Mouse (Mus musculus) heart, embryonic 10.5 days (tissue): ENCODE measurements around the gene Tor1aip2. TPM values are rescaled to one million over a fixed set of nuclear protein-coding genes. Genes with fewer than 3 reads are reported as not detected.

Source experiments
- DNase-seq: peaks from one replicate; pipeline ENCODE4 v3.0.0-alpha.2; 2017; ENCODE audit warnings: low spot score
- H3K27ac ChIP-seq: fragments of 300-500 bp; sonication (generic); 2 replicates; pipeline ENCODE4 v1.5.1; 2016; ENCODE audit warnings: mild to moderate bottlenecking
- H3K27me3 ChIP-seq: fragments of 300-500 bp; sonication (generic); 2 replicates; pipeline ENCODE4 v1.6.1; 2016; ENCODE audit warnings: mild to moderate bottlenecking; ENCODE audit not compliant: poor library complexity, insufficient read depth, severe bottlenecking
- H3K36me3 ChIP-seq: fragments of 300-500 bp; sonication (generic); 2 replicates; pipeline ENCODE4 v1.6.1; 2016; ENCODE audit warnings: mild to moderate bottlenecking, moderate library complexity
- H3K4me1 ChIP-seq: fragments of 300-500 bp; sonication (generic); 2 replicates; pipeline ENCODE4 v1.6.1; 2016; ENCODE audit warnings: mild to moderate bottlenecking
- H3K4me3 ChIP-seq: fragments of 300-500 bp; sonication (generic); 2 replicates; pipeline ENCODE4 v1.5.1; 2016; ENCODE audit warnings: mild to moderate bottlenecking, moderate library complexity
- H3K9me3 ChIP-seq: fragments of 300-500 bp; sonication (generic); 2 replicates; pipeline ENCODE4 v1.6.1; 2016; ENCODE audit warnings: mild to moderate bottlenecking, moderate library complexity
- WGBS: fragments of 180-500 bp; shearing (Covaris S2); methylation state at CpG from one replicate; pipeline ENCODE4 v1.1.7; 2016; 5-methylcytosine and 5-hydroxymethylcytosine counted together
- polyA plus RNA-seq: library from polyadenylated mRNA; unstranded; fragments of >200 nt; fragmentation: Nextera tagmentation; extraction: Ambion mirVana; gene quantifications from 2 replicates; pipeline ENCODE4 v1.2.1, GENCODE M21; 2016

Tor1aip2 gene
- polyA plus RNA-seq, 1 experiment from 2014 or later, result 108 TPM

DNA sequence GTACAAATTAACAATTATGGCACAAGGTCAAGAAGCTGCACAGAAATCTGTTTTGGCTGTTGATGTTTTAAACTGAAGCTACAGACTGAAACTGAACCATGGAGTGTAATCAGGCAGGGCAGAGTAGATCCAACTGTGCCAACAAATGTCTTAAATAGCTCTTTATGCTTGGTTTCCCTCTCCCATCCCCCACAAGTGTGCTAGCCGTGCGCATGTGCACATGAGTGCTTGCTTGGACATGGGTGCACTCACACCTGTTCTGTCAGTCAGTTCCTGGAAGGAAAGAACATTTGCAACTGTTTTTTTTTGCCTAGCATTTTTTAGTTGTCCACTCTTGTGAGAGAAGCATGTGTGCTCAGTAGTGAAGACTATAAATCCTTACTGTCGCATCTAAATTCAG is 11.5 kb downstream of the Tor1aip2 start:
- DNase-seq, result no peak
- WGBS, result 90% methylated on average over 3 of the region's 3 CpGs
- Histone ChIP-seq H3K27me3 (no peaks in the 10 kb centered on the region), H3K4me1 (peaks cover 16% of the 10 kb centered on the region), H3K27ac (no peak overlapping the region), H3K4me3 (no peak overlapping the region), H3K9me3 (no peaks in the 10 kb centered on the region), H3K36me3 (peaks cover 77% of the 10 kb centered on the region)

DNA sequence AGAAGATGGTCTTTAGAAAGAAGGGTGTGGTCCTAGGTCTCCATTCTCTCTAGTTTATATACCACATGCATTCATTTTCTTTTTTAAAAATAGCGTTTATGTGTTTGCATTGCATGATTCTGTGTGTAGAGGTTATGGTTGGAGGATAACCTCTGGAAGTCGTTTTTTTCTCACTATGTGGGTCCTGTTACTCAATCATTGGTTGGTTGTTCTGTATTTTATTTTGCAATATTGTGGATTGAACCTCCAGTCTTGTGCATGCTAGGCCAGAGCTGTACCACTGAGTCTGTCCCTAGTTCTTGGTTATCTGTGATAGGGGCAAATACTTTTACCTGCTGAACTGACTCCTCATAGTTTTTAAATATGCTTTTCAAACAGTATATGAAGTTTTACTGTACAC is 23.0 kb downstream of the Tor1aip2 start:
- DNase-seq, result no peak
- Histone ChIP-seq H3K4me1 (peaks cover 12% of the 10 kb centered on the region), H3K9me3 (no peaks in the 10 kb centered on the region), H3K36me3 (peaks cover 55% of the 10 kb centered on the region), H3K27me3 (no peaks in the 10 kb centered on the region), H3K27ac (no peak overlapping the region), H3K4me3 (no peak overlapping the region)
- 81% methylated on average over 2 of the region's 2 CpGs for WGBS

DNA sequence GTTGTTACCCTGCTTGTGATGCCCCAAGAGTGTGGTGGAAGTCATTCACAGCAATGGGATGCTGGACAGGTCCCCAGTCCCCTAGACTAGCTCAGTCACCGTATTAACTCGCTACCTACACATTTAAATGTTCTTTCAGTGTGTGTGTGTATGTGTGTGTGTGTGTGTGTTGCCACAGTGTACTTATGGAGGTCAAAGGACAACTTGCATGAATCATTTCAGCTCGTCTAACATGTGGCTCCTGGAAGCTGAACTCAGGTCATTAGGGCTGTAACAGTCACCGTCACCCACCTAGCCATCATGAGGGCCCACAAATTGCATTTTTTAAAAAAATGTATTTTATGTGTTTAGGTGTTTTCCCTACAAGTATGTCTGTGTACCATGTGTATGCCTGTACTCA is 27.0 kb downstream of the Tor1aip2 start:
- no peak for DNase-seq
- Histone ChIP-seq H3K36me3 (peaks cover 60% of the 10 kb centered on the region), H3K9me3 (no peaks in the 10 kb centered on the region), H3K27me3 (no peaks in the 10 kb centered on the region), H3K27ac (no peak overlapping the region), H3K4me3 (no peak overlapping the region), H3K4me1 (0 out of 2 replicates have a peak, but pooled peaks cover 3% of the 10 kb centered on the region)
- 93% methylated on average over 4 of the region's 4 CpGs for WGBS

DNA sequence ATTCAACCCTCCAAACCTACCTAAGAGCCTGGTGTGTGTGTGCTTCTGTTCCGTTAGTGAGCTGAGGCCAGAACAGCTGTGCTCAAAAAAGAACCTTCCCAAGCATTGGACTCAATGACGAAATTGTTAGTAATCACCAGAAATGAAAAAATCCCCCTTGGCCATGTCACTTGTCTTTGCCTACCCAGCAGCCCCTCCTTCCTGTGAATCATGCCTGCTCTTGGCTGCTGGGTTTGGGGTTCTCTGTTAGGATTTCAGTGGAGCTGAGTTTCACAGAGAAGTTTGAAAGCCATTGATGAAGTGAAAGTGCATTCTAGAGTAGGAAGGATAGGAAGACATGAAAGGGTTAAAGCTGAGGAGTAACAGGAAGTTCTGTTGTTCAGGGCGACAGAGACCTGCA is 30.9 kb downstream of the Tor1aip2 start:
- Histone ChIP-seq H3K9me3 (no peaks in the 10 kb centered on the region), H3K27ac (no peak overlapping the region), H3K4me3 (no peak overlapping the region), H3K27me3 (no peaks in the 10 kb centered on the region), H3K4me1 (peaks cover 14% of the 10 kb centered on the region; the same call in 1 of the 2 replicates), H3K36me3 (peaks cover 57% of the 10 kb centered on the region)
- DNase-seq, result no peak
- WGBS, result 60% methylated on average over 3 of the region's 3 CpGs

DNA sequence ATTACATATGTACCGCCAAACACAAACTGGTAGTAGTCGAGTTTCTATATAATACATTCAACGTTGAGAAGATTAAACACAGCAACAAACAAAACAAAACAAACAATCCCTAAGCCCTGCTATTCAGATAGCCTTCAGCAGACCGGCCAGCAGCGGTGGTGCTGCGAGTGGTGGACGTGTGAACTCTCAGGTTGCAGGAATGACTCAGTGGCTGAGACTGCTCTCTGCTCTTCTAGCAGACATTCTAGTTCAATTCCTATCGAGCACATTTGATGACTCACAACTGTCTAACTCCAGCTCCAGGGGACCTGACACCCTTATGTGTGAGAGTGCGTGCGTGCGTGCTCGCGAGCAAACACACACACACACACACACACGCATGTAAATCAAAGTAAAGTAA is 34.9 kb downstream of the Tor1aip2 start:
- peaks cover 21% of the 10 kb centered on the region for H3K36me3 ChIP-seq
- H3K4me3 ChIP-seq, result no peak overlapping the region
- 53% methylated on average over 14 of the region's 14 CpGs for WGBS
- H3K27ac ChIP-seq, result peak overlapping the region; percentile 56; the same call in 1 of the 2 replicates
- H3K27me3 ChIP-seq, result no peaks in the 10 kb centered on the region
- no peak for DNase-seq
- H3K4me1 ChIP-seq, result peaks cover 36% of the 10 kb centered on the region
- no peaks in the 10 kb centered on the region for H3K9me3 ChIP-seq

DNA sequence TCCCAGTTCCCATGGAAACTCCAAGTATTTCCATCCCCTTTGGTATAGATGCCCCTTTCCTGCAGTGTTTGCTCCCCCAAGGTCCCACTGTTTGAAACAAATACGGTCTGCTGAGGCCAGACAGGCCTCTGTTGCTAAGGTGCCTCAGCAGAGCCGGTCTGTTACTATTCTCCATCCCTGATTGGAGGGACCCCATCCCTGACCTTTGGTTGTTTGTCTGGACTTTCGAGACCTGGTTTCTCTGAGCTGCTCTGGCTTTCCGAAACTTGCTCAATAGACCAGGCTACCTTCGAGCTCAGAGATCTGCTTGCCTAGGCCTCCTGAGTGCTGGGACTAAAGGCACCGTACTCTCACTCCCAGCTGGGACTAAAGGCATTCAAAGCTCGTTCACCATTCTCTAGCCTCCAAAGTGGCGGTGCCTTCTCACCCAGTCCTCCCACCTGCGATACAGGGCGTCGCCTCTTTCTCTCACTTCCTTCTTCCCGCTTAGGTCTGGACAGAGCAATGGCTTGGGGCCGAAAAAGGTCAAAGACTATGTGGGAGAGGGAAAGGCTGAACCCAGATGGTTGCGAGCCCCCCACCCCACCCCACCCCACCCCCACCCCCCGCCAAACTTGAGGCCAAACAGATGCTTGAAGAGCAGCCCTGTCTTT is 38.1 kb downstream of the Tor1aip2 start:
- Histone ChIP-seq H3K9me3 (no peaks in the 10 kb centered on the region), H3K4me1 (peaks cover 57% of the 10 kb centered on the region), H3K4me3 (no peak overlapping the region), H3K27me3 (no peaks in the 10 kb centered on the region), H3K36me3 (peaks cover 4% of the 10 kb centered on the region; the same call in 1 of the 2 replicates), H3K27ac (peak overlapping the region; percentile 23)
- WGBS, result 57% methylated on average over 15 of the region's 15 CpGs
- DNase-seq, result peak; percentile 62

DNA sequence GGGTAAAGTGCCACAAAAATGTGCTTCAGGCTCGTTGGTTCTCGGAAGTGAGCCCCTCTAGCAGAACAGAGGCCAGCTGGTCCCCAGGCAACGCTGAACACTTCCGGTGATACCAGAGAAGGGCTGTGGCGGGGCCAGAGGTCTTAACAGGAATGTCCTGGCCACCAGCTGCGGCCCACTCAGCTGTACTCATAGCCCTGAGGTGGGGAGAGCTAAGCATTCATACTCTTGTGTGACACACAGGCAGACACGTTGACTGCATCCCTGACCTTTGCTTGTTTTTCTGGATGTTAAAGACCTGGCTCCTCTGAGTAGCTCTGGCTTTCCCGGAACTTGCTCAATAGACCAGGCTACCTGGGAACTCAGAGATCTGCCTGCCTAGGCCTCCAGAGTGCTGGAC is 39.4 kb downstream of the Tor1aip2 start:
- H3K27me3 ChIP-seq, result no peaks in the 10 kb centered on the region
- DNase-seq, result no peak
- no peaks in the 10 kb centered on the region for H3K9me3 ChIP-seq
- 40% methylated on average over 8 of the region's 8 CpGs for WGBS
- H3K4me3 ChIP-seq, result no peak overlapping the region
- peak overlapping the region; percentile 64 for H3K27ac ChIP-seq
- peaks cover 66% of the 10 kb centered on the region for H3K4me1 ChIP-seq
- no peaks in the 10 kb centered on the region for H3K36me3 ChIP-seq

DNA sequence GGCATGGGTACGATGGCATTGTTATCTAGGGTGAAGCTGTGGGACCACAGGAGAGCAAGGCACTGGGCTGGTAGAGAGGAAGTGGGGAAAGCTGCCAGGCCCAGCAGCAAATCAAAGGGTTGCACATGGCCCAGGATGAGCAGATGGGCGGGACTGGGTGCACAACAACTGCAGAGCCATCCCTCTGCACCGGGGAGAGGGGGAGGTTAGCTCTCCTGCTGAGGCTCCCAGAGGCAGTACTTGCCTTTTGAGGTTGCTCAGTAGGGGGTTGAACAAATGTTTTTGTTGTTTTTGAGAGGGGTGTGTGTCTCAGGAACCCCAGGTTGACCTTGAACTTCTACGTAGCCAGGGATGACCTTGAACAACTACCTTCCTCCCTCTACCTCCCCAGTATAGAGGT is 41.3 kb downstream of the Tor1aip2 start:
- 57% methylated on average over 4 of the region's 4 CpGs for WGBS

DNA sequence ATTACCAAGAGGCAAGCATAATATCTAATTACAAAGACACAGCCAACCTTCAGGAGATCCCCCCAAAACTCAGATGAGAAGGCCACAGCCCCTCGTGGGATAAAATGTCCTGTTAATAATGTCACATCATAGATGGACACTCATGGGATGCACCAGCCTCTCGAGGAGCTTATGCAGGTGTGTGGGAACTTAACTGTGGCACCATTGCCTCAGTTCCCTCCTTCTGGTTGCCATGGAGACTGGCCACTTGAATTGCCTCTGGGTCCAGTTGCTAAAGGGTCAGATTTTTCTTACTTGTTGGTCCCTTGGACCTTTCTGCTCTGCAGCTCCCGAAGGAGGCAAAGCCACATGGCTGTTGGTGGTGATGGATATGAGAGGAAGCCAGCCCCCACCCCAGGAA is 42.5 kb downstream of the Tor1aip2 start:
- no peak overlapping the region for H3K27ac ChIP-seq
- peaks cover 53% of the 10 kb centered on the region for H3K4me1 ChIP-seq
- 39% methylated on average over 3 of the region's 3 CpGs for WGBS
- no peaks in the 10 kb centered on the region for H3K9me3 ChIP-seq
- DNase-seq, result peak; percentile 71
- no peaks in the 10 kb centered on the region for H3K27me3 ChIP-seq
- no peaks in the 10 kb centered on the region for H3K36me3 ChIP-seq
- H3K4me3 ChIP-seq, result no peak overlapping the region

More for the DNA sequence above, 41.3 kb downstream of the Tor1aip2 start:
- Histone ChIP-seq H3K27ac (no peak overlapping the region), H3K27me3 (no peaks in the 10 kb centered on the region), H3K36me3 (no peaks in the 10 kb centered on the region), H3K4me1 (peaks cover 54% of the 10 kb centered on the region), H3K9me3 (no peaks in the 10 kb centered on the region), H3K4me3 (no peak overlapping the region)
- DNase-seq, result peak; percentile 59

DNA sequence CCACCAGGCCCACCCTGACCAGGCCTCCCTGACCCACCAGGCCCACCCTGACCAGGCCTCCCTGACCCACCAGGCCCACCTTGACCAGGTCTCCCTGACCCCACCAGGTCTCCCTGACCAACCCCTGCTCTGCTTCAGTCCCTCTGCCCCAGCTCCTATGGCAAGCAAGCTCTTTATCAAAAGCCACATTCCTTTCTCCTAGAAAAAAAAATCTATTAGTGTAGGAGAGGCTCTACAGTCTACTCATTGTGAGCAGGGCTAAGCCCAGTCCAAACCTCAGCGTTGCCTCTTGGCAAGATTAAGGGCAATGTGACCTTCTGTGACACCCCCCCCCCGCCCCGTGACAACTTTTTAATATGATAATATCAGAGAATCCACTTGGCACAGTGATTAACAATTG is 49.4 kb downstream of the Tor1aip2 start:
- H3K27ac ChIP-seq, result peak overlapping the region; percentile 62

DNA sequence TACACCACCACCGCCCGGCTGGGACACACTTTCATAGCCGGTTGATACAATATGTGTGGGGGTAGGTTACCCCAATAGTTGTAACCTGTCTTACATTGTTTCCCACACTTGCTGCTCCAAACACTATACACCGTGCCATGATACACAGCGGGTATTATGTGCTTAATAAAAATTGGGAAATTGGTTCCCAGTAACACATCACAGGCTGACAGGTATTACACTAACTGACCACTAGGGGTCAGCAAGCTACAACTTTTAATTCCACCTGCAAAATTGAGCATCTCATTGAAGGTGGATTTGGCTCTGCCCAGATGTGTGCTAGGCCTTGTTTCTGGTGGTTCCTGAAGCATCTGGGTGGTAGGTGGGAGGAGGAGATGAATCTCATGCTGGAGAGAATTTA is 50.6 kb downstream of the Tor1aip2 start:
- 0 out of 2 replicates have a peak, but pooled peaks cover 9% of the 10 kb centered on the region for H3K27me3 ChIP-seq
- H3K4me3 ChIP-seq, result no peak overlapping the region
- 58% methylated on average over 5 of the region's 5 CpGs for WGBS
- H3K9me3 ChIP-seq, result no peaks in the 10 kb centered on the region
- no peaks in the 10 kb centered on the region for H3K36me3 ChIP-seq
- peaks cover 23% of the 10 kb centered on the region for H3K4me1 ChIP-seq
- no peak for DNase-seq
- H3K27ac ChIP-seq, result no peak overlapping the region

More for the DNA sequence above, 49.4 kb downstream of the Tor1aip2 start:
- Histone ChIP-seq H3K4me3 (no peak overlapping the region), H3K36me3 (no peaks in the 10 kb centered on the region), H3K27me3 (0 out of 2 replicates have a peak, but pooled peaks cover 9% of the 10 kb centered on the region), H3K9me3 (no peaks in the 10 kb centered on the region), H3K4me1 (peaks cover 19% of the 10 kb centered on the region)
- WGBS, result 45% methylated on average over 3 of the region's 3 CpGs
- no peak for DNase-seq

DNA sequence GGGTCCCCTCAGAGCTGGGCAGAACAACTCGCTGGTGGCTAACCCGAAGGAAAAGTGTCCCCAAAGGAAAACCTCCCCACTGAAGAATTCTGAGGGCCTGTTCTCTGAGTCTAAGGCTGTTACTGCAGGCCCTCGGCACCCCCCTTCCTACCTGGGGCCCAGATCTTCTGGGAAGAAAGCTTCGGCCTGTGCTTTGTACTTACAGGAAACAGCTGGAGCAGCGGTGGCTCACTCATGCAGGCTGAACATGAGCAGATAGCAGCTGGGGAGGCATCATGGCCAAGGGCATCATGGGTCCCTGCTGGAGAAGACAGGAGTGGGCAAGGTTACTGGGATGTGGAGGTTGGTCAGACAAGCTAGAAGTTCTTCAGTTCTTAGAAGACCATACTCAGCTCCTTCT is 52.4 kb downstream of the Tor1aip2 start:
- 0 out of 2 replicates have a peak, but pooled peaks cover 9% of the 10 kb centered on the region for H3K27me3 ChIP-seq
- H3K27ac ChIP-seq, result no peak overlapping the region
- H3K9me3 ChIP-seq, result no peaks in the 10 kb centered on the region
- 71% methylated on average over 5 of the region's 5 CpGs for WGBS
- DNase-seq, result no peak
- peaks cover 20% of the 10 kb centered on the region for H3K4me1 ChIP-seq
- H3K36me3 ChIP-seq, result no peaks in the 10 kb centered on the region
- H3K4me3 ChIP-seq, result no peak overlapping the region

DNA sequence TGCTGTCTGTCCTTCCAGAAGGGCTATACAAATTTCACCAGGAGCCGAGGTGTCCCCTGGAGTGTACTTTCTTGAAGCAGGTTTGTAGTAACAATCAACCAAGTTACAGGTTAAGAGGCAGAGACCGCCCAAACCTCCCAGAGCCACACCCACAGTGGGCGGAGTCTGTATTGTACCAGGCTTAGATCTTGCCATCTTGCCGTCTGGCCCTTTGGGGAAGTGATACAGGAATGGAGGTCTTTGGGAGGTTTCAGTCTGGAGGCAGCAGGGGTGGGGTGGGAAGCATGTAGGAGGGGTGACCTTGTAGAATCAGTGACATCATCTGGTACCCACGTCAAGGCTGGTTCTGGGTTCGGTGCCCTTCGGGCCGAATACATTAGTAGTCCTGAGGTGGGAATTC is 54.4 kb downstream of the Tor1aip2 start:
- Histone ChIP-seq H3K27me3 (0 out of 2 replicates have a peak, but pooled peaks cover 9% of the 10 kb centered on the region), H3K4me3 (no peak overlapping the region), H3K27ac (no peak overlapping the region), H3K36me3 (no peaks in the 10 kb centered on the region), H3K4me1 (peaks cover 6% of the 10 kb centered on the region; the same call in 1 of the 2 replicates), H3K9me3 (no peaks in the 10 kb centered on the region)
- no peak for DNase-seq
- WGBS, result 78% methylated on average over 8 of the region's 8 CpGs
